8 mouse cellular contexts compared by ENCODE assay signal in the genomic region with DNA sequence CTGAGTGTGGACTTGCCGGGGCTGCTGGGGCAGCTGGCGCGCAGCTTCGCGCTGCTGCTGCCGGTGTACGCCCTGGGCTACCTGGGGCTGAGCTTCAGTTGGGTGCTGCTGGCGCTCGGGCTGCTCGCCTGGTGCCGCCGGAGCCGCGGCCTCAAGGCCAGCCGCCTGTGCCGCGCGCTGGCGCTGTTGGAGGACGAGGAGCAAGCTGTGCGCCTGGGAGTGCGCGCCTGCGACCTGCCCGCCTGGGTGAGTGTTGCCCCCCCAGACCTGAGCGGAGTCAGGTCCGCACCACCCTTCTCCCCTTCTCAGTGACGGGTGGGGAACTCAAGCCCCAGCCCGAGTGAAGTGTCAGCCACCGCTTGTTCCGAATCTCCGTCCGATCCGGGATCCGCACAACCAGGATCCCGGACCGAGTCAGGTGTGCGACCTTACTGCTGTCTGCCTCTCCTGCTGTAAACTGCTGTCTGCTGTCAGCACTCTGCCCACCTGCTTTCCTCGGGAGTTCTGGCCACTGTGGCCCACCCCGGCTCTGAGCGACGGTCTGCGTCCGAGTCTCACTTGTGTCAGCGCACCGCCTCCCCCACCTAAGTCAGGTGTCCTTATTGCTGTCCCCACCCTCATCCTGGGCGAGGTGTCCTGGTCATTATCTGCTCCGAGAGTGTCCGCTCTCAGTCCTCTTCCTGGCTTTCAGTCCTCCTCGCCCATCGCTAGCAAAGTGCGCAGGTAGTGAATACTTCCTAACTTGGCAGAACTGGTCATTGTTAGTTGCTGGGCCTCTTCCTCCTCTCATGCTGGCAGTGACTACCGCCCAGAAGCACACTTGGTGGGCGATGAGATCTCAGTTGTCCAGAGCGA. TPM values are rescaled to one million over a fixed set of nuclear protein-coding genes. Genes with fewer than 3 reads are reported as not detected.
DNase-seq lines count a peak whose midpoint lies in the region; ATAC-seq and TF ChIP-seq lines count a peak whose summit lies in the region.

No protein-coding gene starts in this region.

- peak overlapping the region; percentile 75 to 99 for H3K4me3 ChIP-seq in ES-E14 (ENCODE audit: insufficient read depth in 1 of 2, low read depth in 1 of 2, low read length in 2 of 2, poor library complexity in 1 of 2, severe bottlenecking in 1 of 2)
- H3K4me3 ChIP-seq in embryonic fibroblast, embryonic 13.5 days (ENCODE audit: insufficient read depth, low read length) = peak overlapping the region; percentile 74
- peak overlapping the region; percentile 98 for H3K4me3 ChIP-seq in heart, embryonic 16.5 days (ENCODE audit: low read length)
- H3K4me3 ChIP-seq in lung, adult 2 months (replicated peaks; ENCODE audit: extremely low read depth, low read depth, low read length) = peak overlapping the region; percentile 75
- H3K4me3 ChIP-seq in neural tube, embryonic 13.5 days = peak overlapping the region; percentile 97

- no peaks in the 10 kb centered on the region for H3K9me3 ChIP-seq in ES-E14 (ENCODE audit: control insufficient read depth, insufficient read depth, low read depth, low read length)
- H3K9me3 ChIP-seq in heart, embryonic 16.5 days (replicated peaks; ENCODE audit: control insufficient read depth, low read length) = no peaks in the 10 kb centered on the region
- H3K9me3 ChIP-seq in neural tube, embryonic 13.5 days = no peaks in the 10 kb centered on the region

- TF ChIP-seq CTCF in embryonic fibroblast, embryonic 13.5 days (IDR thresholded peaks at IDR 0.05; ENCODE audit: borderline replicate concordance, insufficient read depth, low read length) = no peak
- no peak for TF ChIP-seq CTCF in lung, adult 2 months (IDR thresholded peaks at IDR 0.05; ENCODE audit: insufficient read depth, low read length)

- peak; percentile 6 for DNase-seq in ES-E14 (ENCODE audit: low read depth, low spot score)
- peak; percentile 75 for DNase-seq in adrenal gland, postnatal 14 days
- DNase-seq in large intestine, adult 2 months (ENCODE audit: low read depth, low spot score) = peak; percentile 57
- DNase-seq in lung, adult 2 months = peak; percentile 51
- no peak for DNase-seq in T-cell, adult 2 months (ENCODE audit: low spot score)

- WGBS in heart, embryonic 16.5 days = under 1% methylated on average over 55 of the region's 55 CpGs
- under 1% methylated on average over 55 of the region's 55 CpGs for WGBS in large intestine, adult 2 months
- under 1% methylated on average over 55 of the region's 55 CpGs for WGBS in lung, adult 2 months
- WGBS in neural tube, embryonic 13.5 days = under 1% methylated on average over 43 of the region's 55 CpGs

- H3K4me1 ChIP-seq in ES-E14 (ENCODE audit: control insufficient read depth in 2 of 2, insufficient read depth in 2 of 2, low read length in 2 of 2, poor library complexity in 1 of 2) = no peaks in the 10 kb centered on the region; a peak in 1 of 4 replicates
- peaks cover 6% of the 10 kb centered on the region for H3K4me1 ChIP-seq in embryonic fibroblast, embryonic 13.5 days (ENCODE audit: control insufficient read depth, insufficient read depth, low read length)
- H3K4me1 ChIP-seq in heart, embryonic 16.5 days (ENCODE audit: control insufficient read depth, insufficient read depth, low read length) = peaks cover 5% of the 10 kb centered on the region; the same call in 1 of the 2 replicates
- no peaks in the 10 kb centered on the region; the same call in 1 of the 2 replicates for H3K4me1 ChIP-seq in lung, adult 2 months (ENCODE audit: control insufficient read depth, insufficient read depth, low read length)
- peaks cover 23% of the 10 kb centered on the region for H3K4me1 ChIP-seq in neural tube, embryonic 13.5 days (replicated peaks)

- no peaks in the 10 kb centered on the region for H3K36me3 ChIP-seq in ES-E14 (ENCODE audit: control insufficient read depth, insufficient read depth, low read length, poor library complexity, severe bottlenecking)
- no peaks in the 10 kb centered on the region for H3K36me3 ChIP-seq in heart, embryonic 16.5 days (ENCODE audit: control insufficient read depth, insufficient read depth)
- H3K36me3 ChIP-seq in neural tube, embryonic 13.5 days = no peaks in the 10 kb centered on the region

- H3K27ac ChIP-seq in ES-E14 (ENCODE audit: insufficient read depth, low read depth, low read length, poor library complexity, severe bottlenecking) = peak overlapping the region; percentile 25; the same call in 1 of the 2 replicates
- H3K27ac ChIP-seq in embryonic fibroblast, embryonic 13.5 days (ENCODE audit: insufficient read depth, low read length) = peak overlapping the region; percentile 42
- H3K27ac ChIP-seq in heart, embryonic 16.5 days (ENCODE audit: low read length) = peak overlapping the region; percentile 99
- H3K27ac ChIP-seq in neural tube, embryonic 13.5 days (replicated peaks) = peak overlapping the region; percentile 97

- H3K4me2 ChIP-seq in heart, embryonic 16.5 days (ENCODE audit: low read depth, low read length) = peak overlapping the region; percentile 94
- H3K4me2 ChIP-seq in neural tube, embryonic 13.5 days = peak overlapping the region; percentile 96

- ATAC-seq in heart, embryonic 16.5 days (replicated peaks; ENCODE audit: extremely low read depth, insufficient read depth, low FRiP score) = peak; percentile 52
- ATAC-seq in neural tube, embryonic 13.5 days (ENCODE audit: low read depth) = peak; percentile 9; the same call in 1 of the 2 replicates

- H3K9ac ChIP-seq in ES-E14 (ENCODE audit: insufficient read depth, low read depth, low read length, poor library complexity, severe bottlenecking) = peak overlapping the region; percentile 78
- peak overlapping the region; percentile 99 for H3K9ac ChIP-seq in heart, embryonic 16.5 days (ENCODE audit: low read length)
- peak overlapping the region; percentile 94 for H3K9ac ChIP-seq in neural tube, embryonic 13.5 days

- no peaks in the 10 kb centered on the region for H3K27me3 ChIP-seq in heart, embryonic 16.5 days (ENCODE audit: control insufficient read depth, insufficient read depth, low read length)
- no peaks in the 10 kb centered on the region for H3K27me3 ChIP-seq in neural tube, embryonic 13.5 days

- in situ Hi-C loops in ES-E14 (cut with MboI; ENCODE audit: low sequenced_read_pairs in 2 of 2, unreplicated experiment in 2 of 2) = no loop called here

- no peak for TF ChIP-seq POLR2A in embryonic fibroblast, embryonic 13.5 days (IDR thresholded peaks at IDR 0.05; ENCODE audit: low read depth, low read length)
- 0 out of 2 replicates have a peak, but pooled peaks have one; percentile 16 for TF ChIP-seq POLR2A in lung, adult 2 months (IDR thresholded peaks at IDR 0.05; ENCODE audit: borderline replicate concordance, extremely low read depth, low read depth, low read length)

TF ChIP-seq in ES-E14, 5 proteins besides CTCF, POLR2A, EP300 and RAD21:
- no peak for TF ChIP-seq HCFC1 (IDR thresholded peaks at IDR 0.05; ENCODE audit: borderline replicate concordance, insufficient read depth, low read length)
- TF ChIP-seq ZNF384 (IDR thresholded peaks at IDR 0.05; ENCODE audit: low read depth, low read length) = no peak
- TF ChIP-seq MAFK (IDR thresholded peaks at IDR 0.05; ENCODE audit: insufficient read depth, low read depth, low read length) = no peak
- TF ChIP-seq ZC3H11A (IDR thresholded peaks at IDR 0.05; ENCODE audit: borderline replicate concordance, low read depth, low read length) = no peak
- no peak for TF ChIP-seq CHD2 (IDR thresholded peaks at IDR 0.05; ENCODE audit: low read depth, low read length)

RNA-seq across cellular contexts. Expression of a gene that starts 0.7 kb away (rescaled TPM):
- total RNA-seq in ES-E14 (2012; rRNA removed) = 44.2 and 50.4 TPM in 2 replicates
- 55.1 and 62.1 TPM in 2 replicates for total RNA-seq in adrenal gland, postnatal 14 days (2021)
- 221 and 258 TPM in 2 replicates for polyA plus RNA-seq in embryonic fibroblast, embryonic 13.5 days (2011; ENCODE audit: insufficient read length, low read depth, missing spikeins)
- 11.7 TPM in 2 replicates for polyA plus RNA-seq in heart, embryonic 16.5 days (2015; fragmentation: Nextera tagmentation; extraction: Ambion mirVana)
- 10.5 and 15.0 TPM in 2 replicates for polyA plus RNA-seq in large intestine, adult 2 months (2012; rRNA removed)
- polyA plus RNA-seq in lung, adult 2 months (2012; rRNA removed) = 13.9 and 15.0 TPM in 2 replicates
- polyA plus RNA-seq in neural tube, embryonic 13.5 days (2015; fragmentation: Nextera tagmentation; extraction: Ambion mirVana) = 11.1 and 11.2 TPM in 2 replicates

RNA-seq across cellular contexts. Expression of a gene that starts 6.5 kb away (rescaled TPM):
- total RNA-seq in ES-E14 (2012; rRNA removed) = not detected in 2 replicates
- total RNA-seq in adrenal gland, postnatal 14 days (2021) = not detected in 2 replicates
- not detected in 2 replicates for polyA plus RNA-seq in embryonic fibroblast, embryonic 13.5 days (2011; ENCODE audit: insufficient read length, low read depth, missing spikeins)
- polyA plus RNA-seq in heart, embryonic 16.5 days (2015; fragmentation: Nextera tagmentation; extraction: Ambion mirVana) = not detected in 2 replicates
- polyA plus RNA-seq in large intestine, adult 2 months (2012; rRNA removed) = not detected in 2 replicates
- not detected in 2 replicates for polyA plus RNA-seq in lung, adult 2 months (2012; rRNA removed)
- not detected in 2 replicates for polyA plus RNA-seq in neural tube, embryonic 13.5 days (2015; fragmentation: Nextera tagmentation; extraction: Ambion mirVana)

RNA-seq across cellular contexts. Expression of a gene that starts 18.8 kb away (rescaled TPM):
- total RNA-seq in ES-E14 (2012; rRNA removed) = 4.0 and 5.6 TPM in 2 replicates
- 10.1 and 13.1 TPM in 2 replicates for total RNA-seq in adrenal gland, postnatal 14 days (2021)
- polyA plus RNA-seq in embryonic fibroblast, embryonic 13.5 days (2011; ENCODE audit: insufficient read length, low read depth, missing spikeins) = 12.0 and 13.9 TPM in 2 replicates
- polyA plus RNA-seq in heart, embryonic 16.5 days (2015; fragmentation: Nextera tagmentation; extraction: Ambion mirVana) = 6.3 and 6.5 TPM in 2 replicates
- polyA plus RNA-seq in large intestine, adult 2 months (2012; rRNA removed) = 1.5 and 1.7 TPM in 2 replicates
- polyA plus RNA-seq in lung, adult 2 months (2012; rRNA removed) = 5.7 and 7.5 TPM in 2 replicates
- 20.6 and 25.0 TPM in 2 replicates for polyA plus RNA-seq in neural tube, embryonic 13.5 days (2015; fragmentation: Nextera tagmentation; extraction: Ambion mirVana)

Comparison
In these comparisons a context has a peak if more than half of its experiments do, and no peak if none do; other contexts are left out.
1. H3K27ac ChIP-seq: peak in every context shown above with its lines; median percentile 99 in heart, embryonic 16.5 days; 97 in neural tube, embryonic 13.5 days; 42 in embryonic fibroblast, embryonic 13.5 days; 25 in ES-E14.
2. RNA of a gene that starts 0.7 kb away (polyA plus RNA-seq): 221 to 258 TPM in embryonic fibroblast, embryonic 13.5 days; 13.9 to 15.0 TPM in lung, adult 2 months, 11.7 TPM in heart, embryonic 16.5 days, 11.1 to 11.2 TPM in neural tube, embryonic 13.5 days and 10.5 to 15.0 TPM in large intestine, adult 2 months; every median in the first group is over 10 times any median in the second.
3. Peak in every context shown above with its lines, with median percentiles within 50 percentile points of each other: H3K4me3 ChIP-seq and H3K9ac ChIP-seq.